Mouse (Mus musculus) liver, embryonic 14.5 days (tissue): ENCODE measurements around the gene Ptgfrn.

Experiments
- CTCF ChIP-seq: IDR thresholded peaks from 2 replicates; pipeline ENCODE4 v1.5.1; 2016; ENCODE audit warnings: antibody characterized with exemption, low read depth, control low read depth
- EP300 ChIP-seq: IDR thresholded peaks from 2 replicates; pipeline ENCODE4 v1.6.1; 2016; ENCODE audit warnings: antibody characterized with exemption, low read depth

DNA sequence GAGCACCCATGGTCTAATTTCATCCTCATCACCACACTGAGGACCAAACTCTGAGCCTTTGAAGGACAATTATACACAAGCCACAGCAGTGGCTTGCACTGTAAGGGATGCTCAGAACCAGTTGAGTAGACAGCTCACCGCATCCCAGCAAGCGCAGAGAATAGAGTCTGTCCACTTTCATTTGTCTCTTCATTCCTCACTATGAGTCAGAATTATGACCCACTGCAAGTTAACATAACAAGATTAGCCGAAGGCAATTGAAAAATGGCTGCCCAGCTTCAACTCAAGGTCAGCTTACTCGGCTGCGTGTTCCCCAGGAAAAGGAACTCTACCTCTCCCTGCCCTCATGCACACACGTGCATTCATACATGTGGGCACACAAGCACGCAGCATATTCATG is 94.0 kb downstream of the Ptgfrn start:
- TF ChIP-seq CTCF (no peak), EP300 (no peak)
